Mouse (Mus musculus): ENCODE measurements around the gene Pcnp. TPM values are rescaled to one million over a fixed set of nuclear protein-coding genes. Genes with fewer than 3 reads are reported as not detected.

Gene Pcnp
- total RNA-seq, 4 experiments from 2014 or later = 102 to 138 (median 126) TPM

DNA sequence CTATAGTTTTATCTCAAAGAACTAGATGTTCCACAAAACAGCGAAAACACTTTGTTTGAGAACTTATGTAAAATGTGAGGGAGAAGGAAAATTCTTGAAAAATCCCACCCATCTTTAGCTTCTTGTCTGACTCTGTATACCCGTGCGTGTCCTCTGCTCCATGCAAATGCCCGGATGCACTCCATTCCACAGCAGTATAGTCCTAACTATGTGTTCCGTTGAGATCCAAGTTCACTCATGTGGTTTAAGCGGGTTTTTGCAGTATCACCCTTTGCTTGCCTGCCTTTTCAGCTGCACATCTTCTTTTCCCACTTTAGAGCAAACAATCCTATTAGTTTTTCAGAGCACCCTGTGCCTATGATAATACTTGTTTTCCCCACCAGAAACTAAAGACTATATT is 7.0 kb upstream of the Pcnp start:
- no peak for DNase-seq

- no peak for DNase-seq
These were observed 5.0 kb upstream of the Pcnp start for GRCm38 (mm10) chr16:56034566-56034965.

- no peak for DNase-seq
These were observed 602 bp downstream of the Pcnp start for GRCm38 (mm10) chr16:56028722-56029551.

GRCm38 (mm10) chr16:56027854-56028629 is 1.5 kb downstream of the Pcnp start:
- no peak for DNase-seq

DNA sequence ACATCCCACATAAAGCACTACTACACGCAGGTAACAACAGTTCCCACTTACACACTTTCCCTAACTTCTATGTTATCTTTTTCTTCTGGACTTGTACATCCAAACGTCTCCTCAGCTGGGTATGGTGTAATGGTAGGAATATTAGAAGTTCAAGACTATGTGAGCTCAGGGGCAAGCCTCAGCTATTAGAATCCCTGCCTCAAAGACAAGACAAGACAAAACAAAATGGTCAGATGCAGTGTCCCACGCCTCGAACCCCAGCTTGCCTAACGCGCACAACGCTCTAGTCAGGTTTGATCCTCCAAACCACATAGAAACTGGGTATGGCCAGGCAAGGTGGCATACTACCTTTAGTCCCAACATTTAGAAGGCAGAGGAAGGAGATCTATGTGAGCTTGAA is 9.9 kb downstream of the Pcnp start:
- no peak for DNase-seq

GRCm38 (mm10) chr16:56014076-56014475 is 15.5 kb downstream of the Pcnp start:
- no peak for DNase-seq

- DNase-seq = no peak
These were observed 16.5 kb downstream of the Pcnp start for GRCm38 (mm10) chr16:56012789-56013743.

- DNase-seq = no peak
These were observed 20.7 kb downstream of the Pcnp start for GRCm38 (mm10) chr16:56008862-56009261.

- DNase-seq = no peak
These were observed 22.7 kb downstream of the Pcnp start for GRCm38 (mm10) chr16:56006798-56007197.

DNA sequence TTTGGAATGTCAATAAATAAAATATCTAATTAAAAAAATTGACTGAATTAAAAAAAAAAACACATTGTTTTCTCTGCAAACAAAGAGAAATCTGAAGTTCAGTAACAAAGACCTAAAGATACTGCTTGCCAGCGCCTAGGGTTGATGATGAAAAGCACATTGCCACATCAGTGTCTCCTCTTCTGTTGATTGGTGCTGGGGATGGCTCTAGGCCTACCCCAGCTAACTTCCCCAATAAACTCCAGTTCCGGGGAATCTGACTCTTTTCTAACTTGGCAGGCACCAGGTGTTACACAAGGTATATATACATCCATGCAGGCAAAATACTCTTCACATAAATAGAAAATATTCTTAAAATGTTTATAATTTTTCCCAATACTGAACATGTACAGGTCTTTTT is 35.3 kb downstream of the Pcnp start:
- DNase-seq = no peak

DNA sequence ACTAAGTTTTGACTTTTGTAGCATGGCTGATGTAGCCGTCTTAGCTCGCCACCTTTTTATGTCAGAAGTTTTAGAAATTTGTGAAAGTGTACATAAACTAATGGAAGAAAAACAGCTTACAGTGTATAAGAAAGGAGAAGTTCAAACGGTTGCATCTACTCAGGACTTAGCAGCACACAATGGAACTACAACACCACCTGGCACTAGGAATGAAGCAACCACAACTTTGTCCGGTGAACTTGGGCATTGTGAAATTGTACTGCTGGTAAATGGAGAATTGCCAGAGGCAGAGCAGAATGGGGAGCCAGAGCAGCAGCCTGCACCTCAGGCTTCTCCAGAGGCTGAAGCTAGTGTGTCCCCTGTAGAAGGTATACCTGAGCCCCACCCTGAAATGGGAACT is 39.2 kb downstream of the Pcnp start:
- no peak for DNase-seq

DNA sequence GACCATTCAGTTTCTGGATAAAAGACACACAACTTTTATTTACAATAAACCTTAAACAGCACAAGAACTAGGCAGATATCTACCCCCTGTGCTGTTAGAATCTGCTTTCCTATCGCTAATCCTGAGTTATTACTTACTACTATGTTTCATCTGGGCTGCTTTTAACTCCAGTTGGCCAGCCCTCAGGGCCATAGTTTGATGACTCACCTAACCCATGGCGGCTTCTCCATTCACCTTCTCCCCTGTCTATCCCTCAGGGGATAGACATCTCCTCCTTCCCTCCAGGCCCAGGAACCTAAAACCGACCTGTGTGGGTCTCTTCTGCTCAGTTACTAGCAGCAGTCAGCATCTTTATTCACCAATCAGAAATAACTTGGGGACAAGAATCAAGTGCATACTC is 43.5 kb downstream of the Pcnp start:
- no peak for DNase-seq

- DNase-seq = peak; percentile 70
These were observed 54.6 kb downstream of the Pcnp start for GRCm38 (mm10) chr16:55974903-55975285.

DNA sequence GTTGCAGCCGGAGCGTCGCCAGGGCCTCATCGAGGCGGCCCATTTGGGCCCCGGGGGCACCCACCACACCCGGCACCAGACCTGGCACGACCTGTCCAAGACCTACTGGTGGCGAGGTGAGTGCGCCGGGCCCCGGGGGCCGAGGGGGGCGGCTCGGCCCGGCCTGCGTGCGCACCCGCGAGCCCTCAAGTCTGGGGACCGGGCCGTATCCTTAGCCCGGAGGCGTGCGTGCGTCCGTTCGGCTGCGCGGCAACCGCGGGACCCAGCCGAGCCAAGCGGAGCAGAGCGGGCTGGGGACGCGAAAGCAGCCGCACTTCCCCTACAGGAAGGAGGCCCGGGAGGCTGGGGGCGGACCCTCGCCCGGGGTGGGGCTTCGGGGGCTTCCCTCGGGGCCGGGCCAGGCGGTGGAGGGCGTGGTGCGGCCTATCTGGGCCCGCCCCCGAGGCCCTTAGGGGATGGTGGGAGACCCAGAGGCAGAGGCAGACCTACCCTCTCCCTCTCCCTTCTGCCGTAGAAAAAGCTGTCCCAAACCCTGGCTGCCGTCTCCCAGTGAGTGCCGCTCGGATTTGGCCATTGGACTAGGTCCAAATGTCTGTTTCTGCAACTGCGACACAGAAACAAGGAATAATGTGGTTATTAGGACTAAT is 55.2 kb downstream of the Pcnp start:
- DNase-seq = peak; percentile 85

GRCm38 (mm10) chr16:55973431-55974255 is 55.9 kb downstream of the Pcnp start, which contains the start of gene Zbtb11:
Zbtb11 (plus strand) TSS chr16:55973883.
- DNase-seq = peak; percentile 98

DNA sequence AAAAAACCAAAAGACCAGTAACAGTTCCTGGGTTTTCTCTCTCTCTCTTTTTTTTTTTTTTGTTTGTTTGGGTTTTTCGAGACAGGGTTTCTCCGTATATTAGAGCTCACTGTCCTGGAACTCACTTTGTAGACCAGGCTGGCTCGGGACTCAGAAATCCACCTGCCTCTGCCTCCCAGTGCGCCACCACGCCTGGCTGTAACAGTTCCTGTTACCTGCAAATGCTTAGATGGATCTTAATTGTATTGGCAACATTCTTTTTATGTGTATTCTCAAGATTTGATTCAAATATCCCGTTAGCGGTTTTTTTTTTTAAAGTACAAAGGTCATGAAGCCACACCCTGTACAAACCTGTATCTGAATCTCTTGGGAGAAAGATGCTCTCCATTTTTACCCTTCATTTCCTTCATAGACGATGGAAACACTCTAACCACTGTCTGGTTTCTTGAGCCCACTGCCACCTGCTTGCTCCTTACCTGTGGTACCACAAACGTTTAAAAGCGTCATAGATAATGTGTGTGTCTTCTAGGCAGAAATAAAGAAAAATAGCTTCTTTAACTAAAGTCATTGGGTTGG is 56.8 kb downstream of the Pcnp start:
- DNase-seq = no peak

GRCm38 (mm10) chr16:55971735-55972615 is 57.6 kb downstream of the Pcnp start:
- no peak for DNase-seq

DNA sequence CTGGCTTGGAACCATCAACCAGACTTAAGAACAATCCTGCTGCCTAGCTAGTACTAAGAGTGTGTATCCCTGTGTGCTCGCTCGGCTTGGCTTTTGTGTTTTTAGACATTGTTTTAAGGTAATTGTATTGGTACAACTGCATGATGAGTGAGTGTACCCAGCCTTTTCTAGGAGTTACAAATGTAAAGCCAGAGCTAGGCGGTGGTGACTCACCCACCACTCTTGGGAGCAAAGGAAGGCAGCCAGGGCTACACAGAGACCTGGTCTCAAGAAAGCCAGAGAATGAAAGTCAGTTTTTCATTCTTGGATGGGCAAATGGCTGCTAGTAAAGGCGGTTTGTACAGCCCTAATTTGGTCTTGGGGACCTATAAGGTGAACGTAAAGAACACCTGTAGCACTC is 59.1 kb downstream of the Pcnp start:
- DNase-seq = no peak

DNA sequence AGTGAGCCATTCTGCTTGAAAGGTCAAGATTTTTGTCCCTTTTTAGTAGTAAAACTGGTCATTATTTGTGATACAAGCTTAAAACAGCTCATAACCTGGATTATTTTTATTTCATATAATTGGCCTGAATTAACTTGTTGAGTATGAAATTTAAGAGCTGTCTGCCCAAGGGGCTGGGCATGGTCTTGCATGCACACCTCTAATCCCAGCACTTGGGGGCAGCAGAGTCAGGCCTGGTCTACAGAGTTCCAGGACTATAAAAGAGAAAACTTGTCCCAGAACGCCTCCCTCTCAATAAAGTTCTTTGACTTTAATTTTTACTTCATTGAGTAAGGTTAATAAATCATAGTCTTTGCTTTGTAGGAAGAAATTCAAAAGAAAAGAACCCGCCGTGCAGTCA is 60.4 kb downstream of the Pcnp start:
- no peak for DNase-seq

DNA sequence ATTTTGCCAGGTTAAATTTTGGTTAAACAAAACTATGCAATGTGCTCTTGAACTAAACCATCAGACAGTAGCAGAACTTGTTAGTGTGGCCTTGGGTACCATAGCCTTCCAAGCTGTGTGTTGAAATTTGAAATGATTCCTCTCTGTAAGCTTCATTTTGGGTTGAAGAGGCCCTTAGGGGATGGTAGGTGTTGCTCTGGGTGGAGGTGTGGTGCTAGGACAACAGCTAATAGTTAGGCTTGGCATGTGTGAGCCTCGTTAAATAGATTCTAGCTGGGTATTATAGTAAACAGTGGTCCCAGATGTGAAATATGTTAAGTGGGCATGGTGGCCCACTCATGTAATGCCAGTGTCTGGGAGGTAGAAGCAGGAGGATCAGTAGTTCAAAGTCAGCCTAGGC is 62.3 kb downstream of the Pcnp start:
- no peak for DNase-seq
